Mouse (Mus musculus) testis, adult 10 weeks (tissue): ENCODE results near the gene Cep295. TPM values are rescaled to one million over a fixed set of nuclear protein-coding genes. Genes with fewer than 3 reads are reported as not detected.

ENCODE experiments used
- polyA plus RNA-seq: library from polyadenylated mRNA; stranded (reverse); fragments of 350-450 nt; fragmentation: Illumina TruSeq; extraction: RNeasy Lipid Tissue Mini Kit (QIAGEN cat#74804); gene quantifications from one replicate; pipeline ENCODE4 v1.2.3, GENCODE M21; 2014; ENCODE audit warnings: low read depth, low replicate concordance

The Cep295 gene
- 128 TPM for polyA plus RNA-seq

GRCm38 (mm10) chr9:15357484-15358275 is at the start of gene Cep295:
TSS of gene Cep295 (minus strand) at chr9:15357788.

GRCm38 (mm10) chr9:15306398-15307119 is 51.0 kb downstream of the Cep295 start, which contains the start of gene 4931406C07Rik:
TSS of gene 4931406C07Rik (minus strand) at chr9:15306448.

GRCm38 (mm10) chr9:15305503-15306397 is 51.8 kb downstream of the Cep295 start, which contains the start of gene Taf1d:
TSS of gene Taf1d (plus strand) at chr9:15306214.

GRCm38 (mm10) chr9:15279649-15280490 is 77.7 kb downstream of the Cep295 start, which contains the start of gene Med17:
TSS of gene Med17 (minus strand) at chr9:15279931.

Other genes starting within 250 kb of the Cep295 start
- 0.27 TPM for gene Hephl1, start 245.7 kb downstream of the Cep295 start, polyA plus RNA-seq
- gene Vstm5, start 118.7 kb downstream of the Cep295 start, polyA plus RNA-seq, result 0.36 TPM
- gene Med17, start 77.9 kb downstream of the Cep295 start, polyA plus RNA-seq, result 29.0 TPM
- 146 TPM for gene Taf1d, start 51.6 kb downstream of the Cep295 start, polyA plus RNA-seq
- gene 4931406C07Rik, start 51.3 kb downstream of the Cep295 start, polyA plus RNA-seq, result 49.7 TPM
- gene Smco4, start 135.6 kb upstream of the Cep295 start, polyA plus RNA-seq, result 5.4 TPM